Mouse (Mus musculus): ENCODE results near the gene Gsta3.
A peak's percentile ranks its signal among the peaks of the same experiment; 100 is the strongest.

Gene Gsta3

DNA sequence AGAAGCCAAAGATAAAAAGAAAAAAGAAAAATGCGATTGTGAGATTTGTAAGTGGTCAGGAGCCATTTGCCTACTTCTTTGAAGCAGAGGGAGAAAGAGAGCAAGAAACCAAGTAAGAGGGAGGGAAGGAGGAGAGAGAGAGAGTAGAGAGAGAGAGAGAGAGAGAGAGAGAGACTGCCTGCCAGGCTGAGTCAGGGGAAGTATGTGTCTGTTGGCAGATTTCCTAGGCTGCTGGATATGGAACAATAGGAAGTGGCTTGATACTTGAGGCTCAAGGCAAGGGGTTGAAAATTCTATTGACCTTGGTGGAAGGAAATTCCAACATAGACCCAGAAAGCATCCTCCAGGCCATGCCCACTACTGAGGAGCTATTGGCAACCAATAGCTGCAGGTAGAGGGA, 55.8 kb downstream of the Gsta3 start:
- no peak for DNase-seq (ENCODE audit: inconsistent age in 2 of 2, low spot score in 1 of 2)

DNA sequence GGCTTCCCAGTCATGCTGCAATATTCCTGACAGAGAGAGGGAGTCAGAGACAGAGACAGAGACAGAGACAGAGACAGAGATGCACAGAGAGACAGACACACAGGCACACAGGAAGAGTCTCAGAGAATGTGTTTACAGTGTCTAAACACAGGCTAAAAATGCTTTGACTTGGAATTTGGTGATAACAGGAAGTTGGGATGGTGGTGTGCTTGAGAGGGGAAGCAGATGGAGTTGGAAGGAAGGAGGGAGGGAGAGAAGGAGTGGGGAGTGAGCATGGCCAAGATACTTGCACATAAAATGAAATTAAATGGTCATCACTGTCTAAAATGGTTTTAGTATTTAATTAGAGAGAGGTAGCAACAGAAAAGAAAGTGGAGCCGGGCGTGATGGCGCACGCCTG, 57.7 kb downstream of the Gsta3 start:
- DNase-seq (ENCODE audit: inconsistent age in 2 of 2, low spot score in 1 of 2), result no peak

DNA sequence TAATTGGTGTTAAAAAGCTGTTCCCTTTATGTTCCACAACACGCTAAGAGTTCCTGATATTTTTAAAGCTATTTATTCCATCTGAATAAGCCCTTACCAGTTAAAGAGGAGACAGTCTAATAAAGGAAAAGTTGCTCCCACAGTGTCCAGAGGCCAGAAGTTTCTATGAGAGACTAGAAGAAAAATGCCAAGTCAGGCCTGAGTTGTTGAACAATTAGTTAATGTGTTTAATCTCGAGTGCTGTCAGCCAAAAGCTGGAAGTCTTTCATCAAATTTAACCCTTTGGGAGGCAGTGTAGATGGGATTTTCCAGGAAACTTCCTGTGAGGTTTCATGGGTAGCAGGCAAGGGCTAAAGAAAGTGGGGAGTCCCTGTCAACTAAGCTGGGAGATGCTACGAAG, 59.4 kb downstream of the Gsta3 start:
- no peak for DNase-seq (ENCODE audit: inconsistent age in 2 of 2, low spot score in 1 of 2)

DNA sequence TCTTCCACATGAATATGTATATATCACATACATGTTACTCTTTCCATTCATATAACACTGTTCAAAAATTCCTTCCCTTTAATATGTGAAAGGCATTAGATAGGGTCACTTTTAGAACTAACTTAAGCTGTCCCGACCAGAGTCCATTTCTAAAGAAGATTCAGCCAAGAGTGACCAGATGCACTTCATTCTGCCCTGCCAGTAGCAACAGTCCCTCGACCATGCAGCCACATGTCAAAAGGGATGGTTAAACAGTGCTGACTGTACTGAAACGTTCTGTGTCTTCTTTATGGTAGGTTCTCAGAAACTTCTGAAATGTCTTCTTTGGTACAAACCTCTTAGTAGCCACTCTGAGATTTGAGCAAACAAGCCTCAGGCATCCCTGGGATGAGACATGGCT, 61.3 kb downstream of the Gsta3 start:
- no peak for DNase-seq (ENCODE audit: inconsistent age in 2 of 2, low spot score in 1 of 2)

DNA sequence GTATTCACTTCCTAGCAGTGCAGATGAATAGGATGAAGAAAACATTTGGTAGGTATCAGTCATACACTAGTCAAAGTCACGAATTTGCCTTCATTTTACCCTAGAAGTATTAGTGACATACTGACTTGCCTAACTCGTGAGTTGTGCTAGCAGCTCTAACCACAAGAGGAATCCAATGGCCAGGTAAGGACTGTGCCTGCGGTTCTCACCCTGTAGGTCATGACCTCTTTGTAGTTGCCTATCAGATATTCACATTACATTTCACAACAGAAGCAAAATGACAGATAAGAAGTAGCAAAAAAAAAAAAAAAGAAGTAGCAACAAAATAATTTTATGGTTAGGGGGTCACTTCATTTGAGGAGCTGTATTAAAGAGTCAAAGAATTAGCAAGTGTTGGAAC, 63.8 kb downstream of the Gsta3 start:
- DNase-seq (ENCODE audit: inconsistent age in 2 of 2, low spot score in 1 of 2), result no peak

DNA sequence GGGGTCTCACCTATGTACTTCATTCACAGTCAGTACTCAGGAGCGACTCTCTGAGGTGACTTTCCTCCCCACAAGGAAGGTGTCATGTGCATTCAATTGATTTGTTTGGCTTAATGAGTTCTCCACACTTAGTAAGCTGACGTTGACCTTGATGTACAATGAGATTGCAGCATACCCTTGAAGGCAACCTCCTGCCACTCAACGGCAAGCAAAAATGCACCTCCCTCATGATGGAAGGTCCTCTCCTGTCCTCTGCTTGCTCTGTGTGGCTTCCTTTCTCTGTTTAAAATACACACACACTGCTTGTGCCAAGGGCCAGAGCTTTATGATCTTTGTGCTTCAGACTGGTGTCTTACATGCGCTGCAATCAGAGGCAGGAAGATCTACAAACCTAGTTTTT, 64.3 kb downstream of the Gsta3 start:
- peak; percentile 11 to 43 for DNase-seq (ENCODE audit: inconsistent age in 2 of 2, low spot score in 1 of 2)

DNA sequence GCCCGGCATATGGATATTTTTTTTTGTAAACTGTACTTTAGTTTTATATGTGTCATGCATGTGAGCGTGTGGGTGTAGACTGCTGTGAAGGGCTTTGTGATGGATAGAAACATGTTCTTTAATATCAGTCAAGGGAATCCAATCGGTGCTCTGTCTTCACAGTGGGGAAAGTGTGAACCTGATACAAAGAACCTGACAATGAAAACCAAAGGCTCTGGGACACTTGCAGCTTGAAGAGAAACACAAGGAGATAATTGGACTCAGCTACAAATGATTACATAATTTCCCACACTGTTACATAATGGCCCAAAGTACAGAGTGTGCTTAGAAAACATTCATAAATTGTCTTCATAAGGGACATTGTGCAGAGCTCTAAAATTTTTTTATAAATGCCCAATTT, 65.1 kb downstream of the Gsta3 start:
- peak in 1 of 2 experiments; percentile 56 for DNase-seq (ENCODE audit: inconsistent age in 2 of 2, low spot score in 1 of 2)

DNA sequence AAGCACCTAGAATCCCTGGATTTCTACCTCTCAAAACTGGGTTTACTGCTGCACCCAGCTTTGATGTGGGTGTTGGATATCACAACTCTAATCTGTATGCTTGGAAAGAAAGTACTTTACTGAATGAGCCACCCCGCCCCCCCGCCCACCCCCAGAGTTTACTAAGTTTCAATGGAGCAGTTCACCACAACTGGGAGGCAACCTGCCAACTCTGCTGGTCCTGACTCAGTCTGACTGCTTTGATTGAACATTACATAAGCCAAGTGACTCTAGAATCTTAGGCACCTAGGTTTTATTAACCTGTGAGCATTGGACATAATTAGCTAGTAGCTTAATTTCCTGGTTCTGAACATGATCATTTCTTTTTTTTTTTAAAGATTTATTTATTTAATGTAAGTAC, 73.9 kb downstream of the Gsta3 start:
- DNase-seq (ENCODE audit: inconsistent age in 2 of 2, low spot score in 1 of 2), result no peak

Data from adrenal gland, adult (tissue).